Mouse (Mus musculus): ENCODE data around the gene Arhgap10. TPM values are rescaled to one million over a fixed set of nuclear protein-coding genes. Genes with fewer than 3 reads are reported as not detected.

Gene Arhgap10
- 9.1 TPM for polyA plus RNA-seq (2014; fragmentation: Illumina TruSeq; extraction: RNeasy Lipid Tissue Mini Kit (QIAGEN cat#74804); ENCODE audit: low read depth, low replicate concordance)

GRCm38 (mm10) chr8:77517301-77518200, at the start of gene Arhgap10:
Gene Arhgap10 (minus strand): TSS chr8:77517953.

GRCm38 (mm10) chr8:77549121-77549706, 31.5 kb upstream of the Arhgap10 start, which contains the start of gene Prmt9:
Gene Prmt9 (plus strand): TSS chr8:77549397.

Other genes with a start within 250 kb of the Arhgap10 start
- gene Prmt9, start 31.4 kb upstream of the Arhgap10 start, polyA plus RNA-seq (2014; fragmentation: Illumina TruSeq; extraction: RNeasy Lipid Tissue Mini Kit (QIAGEN cat#74804); ENCODE audit: low read depth, low replicate concordance) = 12.7 TPM
- 21.6 TPM for gene Tmem184c, start 92.7 kb upstream of the Arhgap10 start, polyA plus RNA-seq (2014; fragmentation: Illumina TruSeq; extraction: RNeasy Lipid Tissue Mini Kit (QIAGEN cat#74804); ENCODE audit: low read depth, low replicate concordance)
- gene Ednra, start 206.5 kb upstream of the Arhgap10 start, polyA plus RNA-seq (2014; fragmentation: Illumina TruSeq; extraction: RNeasy Lipid Tissue Mini Kit (QIAGEN cat#74804); ENCODE audit: low read depth, low replicate concordance) = 13.1 TPM

All from adipose tissue, adult 10 weeks (tissue).